Mouse (Mus musculus): ENCODE data around the gene Acsl6.
"Not testable (repeated sequence)": the region's sequence is repeated elsewhere in the genome, so short reads cannot be mapped to it uniquely, and the experiment has no call there.

Acsl6 gene

DNA sequence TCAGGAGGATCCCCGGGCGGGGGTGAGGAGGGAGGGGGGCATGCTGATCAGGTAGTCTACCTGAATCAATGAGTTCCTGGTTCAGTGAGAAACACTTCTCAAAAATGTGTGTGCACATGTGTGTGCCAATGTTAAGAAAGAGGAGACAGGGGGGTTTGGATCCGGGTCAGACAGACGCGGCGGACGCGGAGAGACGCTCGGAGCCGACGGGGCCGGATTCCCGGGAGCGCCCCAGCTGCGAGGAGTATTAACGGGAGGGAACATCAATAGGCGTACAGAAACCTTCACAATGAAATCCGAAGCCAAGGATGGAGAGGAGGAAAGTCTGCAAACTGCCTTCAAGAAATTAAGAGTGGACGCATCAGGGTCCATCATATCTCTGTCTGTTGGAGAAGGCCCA, 97.2 kb downstream of the Acsl6 start:
- not testable (repeated sequence) for DNase-seq

DNA sequence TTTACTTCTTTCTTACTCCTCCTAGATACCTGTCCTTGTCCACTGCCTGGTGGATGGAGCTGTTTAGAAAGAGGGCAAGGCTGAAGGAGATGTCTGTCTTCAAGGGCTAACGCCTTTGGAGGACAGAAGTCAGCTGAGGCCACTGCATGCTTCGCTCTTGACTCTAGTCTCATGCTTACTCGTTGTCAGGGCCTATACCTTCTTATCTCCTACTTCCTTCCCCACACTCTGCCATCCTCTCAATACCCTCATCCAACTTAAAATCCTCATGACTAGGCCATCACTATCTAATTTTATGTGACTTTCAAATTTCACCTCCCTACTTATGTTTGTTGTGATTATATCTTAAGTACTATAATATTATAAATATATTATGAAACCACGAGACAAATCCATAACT, 101.3 kb downstream of the Acsl6 start:
- no peak for DNase-seq

DNA sequence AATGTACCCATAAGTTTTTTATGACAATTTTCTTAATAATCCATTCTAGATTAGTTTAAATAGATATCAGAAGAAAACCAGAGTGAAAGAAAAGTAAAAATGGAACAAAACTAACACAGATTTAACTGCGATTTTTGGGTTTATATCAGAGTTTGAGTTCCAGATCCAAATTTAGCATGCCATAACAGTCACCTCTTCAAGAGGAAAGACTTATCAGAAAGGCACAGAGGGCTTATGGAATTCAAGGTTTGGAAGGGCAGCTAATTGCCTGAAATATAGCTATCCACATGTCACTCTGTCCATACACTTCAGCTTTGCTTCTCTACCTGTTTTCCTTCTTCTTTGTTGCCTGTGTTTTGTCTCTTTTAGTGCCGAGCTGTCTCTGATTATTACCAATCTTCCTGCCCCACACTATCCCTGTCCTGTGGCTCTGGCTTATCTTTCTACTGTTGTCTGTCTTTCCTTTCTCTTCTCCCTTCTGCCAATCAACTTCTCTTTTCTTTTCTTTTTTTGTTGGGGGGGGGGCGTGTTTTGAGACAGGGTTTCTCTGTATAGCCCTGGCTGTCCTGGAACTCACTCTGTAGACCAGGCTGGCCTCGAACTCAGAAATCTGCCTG, 103.4 kb downstream of the Acsl6 start:
- no peak for DNase-seq

DNA sequence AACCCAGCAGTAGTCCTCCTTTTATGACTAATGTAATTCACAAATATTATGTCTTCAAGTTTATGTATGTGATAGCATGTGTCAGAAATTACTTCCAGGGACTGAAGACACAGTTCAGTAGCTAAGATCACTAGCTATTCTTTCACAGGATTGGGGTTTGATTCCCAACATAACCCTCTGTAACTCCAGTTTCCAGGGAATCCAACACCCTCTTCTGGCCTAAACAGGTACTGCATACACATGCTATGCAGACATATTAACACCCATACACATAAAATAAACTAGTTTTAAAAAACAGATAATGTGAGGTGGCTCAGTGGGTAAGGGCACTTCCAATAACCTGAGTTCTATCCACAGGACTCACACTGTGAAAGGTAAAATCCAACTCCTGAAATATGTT, 107.0 kb downstream of the Acsl6 start:
- DNase-seq: no peak

DNA sequence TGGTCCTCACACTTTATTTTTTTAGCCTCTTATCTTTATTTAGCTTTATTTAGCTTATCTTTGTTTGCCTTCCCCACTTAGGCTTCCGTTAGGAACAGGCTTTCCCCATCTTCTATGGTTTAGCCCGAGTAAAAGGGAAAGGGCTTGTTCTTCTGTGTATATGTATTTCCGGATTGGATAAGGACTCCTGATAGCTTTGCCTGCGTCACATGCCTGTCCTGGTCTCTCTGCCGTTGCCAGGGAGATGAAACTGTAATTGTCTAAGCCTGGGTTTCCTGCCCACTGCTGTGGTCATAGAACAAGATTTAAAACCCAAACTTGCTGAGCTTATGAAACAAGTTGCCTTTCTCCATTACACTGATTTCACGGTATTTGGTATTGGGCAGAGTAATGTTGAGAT, 109.4 kb downstream of the Acsl6 start:
- DNase-seq: no peak

All from kidney, adult 18-20 months (tissue).